Mouse (Mus musculus) thymus, postnatal 0 days (tissue): ENCODE results near the gene Perm1. TPM values are rescaled to one million over a fixed set of nuclear protein-coding genes. Genes with fewer than 3 reads are reported as not detected.
A peak's percentile ranks its signal among the peaks of the same experiment; 100 is the strongest.

Source experiments
- DNase-seq: peaks from one replicate; pipeline ENCODE4 v3.0.0-alpha.2; 2015; ENCODE audit warnings: low spot score
- microRNA-seq: library from miRNA; unstranded; fragments of <30 nt; microRNA quantifications from one replicate; pipeline ENCODE4, GENCODE M21; 2016; ENCODE audit warnings: borderline number of aligned reads
- polyA plus RNA-seq: library from polyadenylated mRNA; unstranded; fragments of >200 nt; fragmentation: Nextera tagmentation; extraction: Ambion mirVana; gene quantifications from 2 replicates; pipeline ENCODE4 v1.2.1, GENCODE M21; 2015

The Perm1 gene
- polyA plus RNA-seq, 1 experiment from 2014 or later = 0.96 TPM

- DNase-seq = peak; percentile 28
These were observed 21.2 kb downstream of the Perm1 start for GRCm38 (mm10) chr4:156236651-156237447.

GRCm38 (mm10) chr4:156249567-156249966 lies 33.9 kb downstream of the Perm1 start:
- no peak for DNase-seq

DNA sequence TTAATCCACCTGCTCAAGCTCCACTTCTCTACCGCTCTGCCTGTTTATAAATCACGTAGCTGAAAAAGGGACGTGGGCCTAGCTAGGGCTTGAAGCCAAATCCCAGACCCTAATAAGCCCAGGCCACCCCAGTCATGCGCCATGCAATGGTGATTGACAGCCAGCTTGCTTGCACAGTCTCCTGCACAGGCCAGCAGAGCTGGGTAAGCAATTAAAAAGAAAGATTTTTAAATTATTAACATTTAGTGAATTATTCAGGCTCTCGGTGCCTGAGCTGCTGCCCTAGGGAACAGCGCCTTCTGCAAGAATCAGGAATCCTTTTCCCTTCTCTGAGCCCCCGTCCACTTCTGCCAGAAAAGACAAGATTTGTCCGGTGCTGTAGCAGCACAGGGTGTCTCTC lies 35.4 kb downstream of the Perm1 start:
- no peak for DNase-seq

- DNase-seq = no peak
These were observed 36.5 kb downstream of the Perm1 start for GRCm38 (mm10) chr4:156252140-156252539.

GRCm38 (mm10) chr4:156252619-156253018 lies 37.0 kb downstream of the Perm1 start:
- no peak for DNase-seq

DNA sequence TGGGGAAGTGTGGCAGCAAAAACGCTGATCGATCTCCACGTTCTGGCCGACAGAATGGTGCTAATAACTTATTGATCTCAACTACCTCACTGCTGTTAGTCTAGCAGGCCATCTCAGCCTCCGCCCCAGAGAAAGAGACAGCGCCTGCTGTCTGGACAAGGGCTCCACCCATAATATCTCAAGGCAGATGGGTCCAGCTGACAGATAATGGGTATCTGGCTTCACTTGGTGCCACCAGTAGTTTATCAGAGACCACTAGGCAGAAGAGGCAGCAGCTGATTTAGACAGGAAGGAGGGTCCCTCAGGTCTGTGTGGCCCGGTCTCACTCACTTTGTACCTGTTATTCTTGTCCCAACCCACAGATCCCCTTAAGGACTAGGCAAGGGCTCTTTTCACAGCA lies 37.4 kb downstream of the Perm1 start:
- DNase-seq = no peak

GRCm38 (mm10) chr4:156254361-156255077 lies 38.9 kb downstream of the Perm1 start:
- DNase-seq = peak; percentile 29

- peak; percentile 56 for DNase-seq
These were observed 39.6 kb downstream of the Perm1 start, which contains the start of gene Samd11 for GRCm38 (mm10) chr4:156255078-156255839. Samd11 (minus strand) TSS chr4:156255657.

Small RNA genes within 50 kb of the gene (microRNA-seq; reads per million reads assigned to microRNA genes)
- 3.3 reads per million for gene Mir7658

Other genes with a start within 250 kb of the Perm1 start
- gene B3galt6, start 223.2 kb upstream of the Perm1 start, polyA plus RNA-seq = 8.4 and 10.7 TPM in 2 replicates
- gene Sdf4, start 223.0 kb upstream of the Perm1 start, polyA plus RNA-seq = 187 and 194 TPM in 2 replicates
- gene Tnfrsf4, start 202.0 kb upstream of the Perm1 start, polyA plus RNA-seq = 7.9 and 9.5 TPM in 2 replicates
- gene Tnfrsf18, start 189.7 kb upstream of the Perm1 start, polyA plus RNA-seq = 13.9 and 14.8 TPM in 2 replicates
- gene Ttll10, start 156.5 kb upstream of the Perm1 start, polyA plus RNA-seq = 0.27 and 0.35 TPM in 2 replicates
- 16.3 and 17.5 TPM in 2 replicates for gene 9430015G10Rik, start 105.9 kb upstream of the Perm1 start, polyA plus RNA-seq
- 0.09 and 0.23 TPM in 2 replicates for gene Rnf223, start 85.4 kb upstream of the Perm1 start, polyA plus RNA-seq
- 10.4 and 11.6 TPM in 2 replicates for gene Agrn, start 18.4 kb upstream of the Perm1 start, polyA plus RNA-seq
- gene Isg15, start 15.1 kb upstream of the Perm1 start, polyA plus RNA-seq = 70.8 and 74.6 TPM in 2 replicates
- gene AW011738, start 12.6 kb upstream of the Perm1 start, polyA plus RNA-seq = 11.4 and 11.9 TPM in 2 replicates
- gene Plekhn1, start 19.0 kb downstream of the Perm1 start, polyA plus RNA-seq = 15.6 and 16.3 TPM in 2 replicates
- 82.9 and 89.1 TPM in 2 replicates for gene Noc2l, start 20.1 kb downstream of the Perm1 start, polyA plus RNA-seq
- gene Samd11, start 39.8 kb downstream of the Perm1 start, polyA plus RNA-seq = 0.32 and 0.59 TPM in 2 replicates
- gene Vmn2r-ps159, start 115.2 kb downstream of the Perm1 start, polyA plus RNA-seq = not detected in 2 replicates